Mouse (Mus musculus): ENCODE measurements at regions not wholly inside any gene's neighbourhood (a gene's known extent, or its start where the extent isn't known, plus 50 kb on each side); places are given as distances from the start of the nearest gene placed in this dataset.

DNA sequence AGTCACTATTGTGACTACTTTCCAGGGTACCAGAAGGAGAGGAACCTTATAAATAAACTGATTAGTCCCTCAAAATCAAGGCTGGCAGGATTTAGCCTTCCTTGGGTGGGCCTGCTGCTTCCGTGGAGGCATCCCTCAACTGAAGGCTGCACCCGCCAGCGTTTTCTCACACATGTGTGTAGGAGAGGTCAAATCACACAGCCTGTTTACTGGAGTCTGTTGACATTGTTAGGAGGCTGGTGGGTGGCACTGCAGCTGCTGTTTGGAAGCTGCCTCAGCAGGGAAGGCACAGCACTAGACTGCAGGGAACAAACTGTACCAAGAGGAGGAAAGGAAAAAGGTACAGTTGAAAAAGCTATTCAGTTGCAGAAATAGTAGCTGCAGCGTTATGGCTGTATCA, 142.3 kb upstream of the Gm11042 start:
- H3K27me3 ChIP-seq (ENCODE audit: control insufficient read depth, insufficient read depth, low read length), result no peaks in the 10 kb centered on the region
- no peaks in the 10 kb centered on the region for H3K36me3 ChIP-seq (ENCODE audit: control insufficient read depth, insufficient read depth, low read length)
- WGBS, result 48% methylated on average over 4 of the region's 4 CpGs
- DNase-seq (ENCODE audit: low spot score, missing footprints) (no peak), ATAC-seq (ENCODE audit: low FRiP score) (no peak)
- no peaks in the 10 kb centered on the region for H3K4me1 ChIP-seq (ENCODE audit: control insufficient read depth, insufficient read depth, low read length)
- no peaks in the 10 kb centered on the region for H3K9me3 ChIP-seq (ENCODE audit: control insufficient read depth, low read length)
- H3K4me3 ChIP-seq (ENCODE audit: low read depth, low read length), result no peak overlapping the region
- no peak overlapping the region for H3K4me2 ChIP-seq
- no peak overlapping the region for H3K27ac ChIP-seq (ENCODE audit: low read depth, low read length)
- H3K9ac ChIP-seq (ENCODE audit: low read length), result no peak overlapping the region

DNA sequence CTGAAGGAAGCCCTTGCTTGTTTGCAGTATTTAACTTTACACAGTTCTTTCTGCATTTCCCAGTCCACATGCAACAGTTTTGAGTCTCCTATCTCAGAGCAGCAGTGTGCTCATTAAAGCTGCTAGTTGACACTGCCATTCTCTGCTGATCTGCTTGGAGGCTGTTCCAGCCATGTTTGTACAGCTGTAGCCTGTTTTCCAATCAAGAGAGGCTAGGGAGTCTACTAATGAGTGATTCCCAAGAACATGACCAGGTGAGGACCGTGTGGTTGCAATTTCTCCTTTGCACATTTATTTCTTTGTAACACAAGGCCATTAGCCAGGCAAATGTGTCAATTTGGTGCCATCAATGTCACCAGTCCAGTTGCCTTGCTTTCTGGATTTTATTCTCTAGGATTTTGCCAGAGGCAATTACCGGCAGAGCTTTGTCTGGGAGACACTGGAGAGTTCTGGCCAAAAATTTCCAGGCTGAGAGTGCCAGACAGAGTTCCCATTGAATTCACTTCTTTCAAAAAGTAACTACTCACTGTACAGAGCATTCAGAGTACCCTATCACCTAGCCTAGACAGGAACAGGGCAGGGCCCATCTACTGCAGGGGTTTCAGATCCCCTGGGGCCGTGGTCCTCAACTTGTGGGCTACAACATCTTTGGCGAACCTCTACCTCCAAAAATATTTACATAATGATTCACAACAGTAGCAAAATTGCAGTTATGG, 136.3 kb upstream of the Gm11042 start:
- Histone ChIP-seq H3K4me3 (ENCODE audit: low read depth, low read length) (no peak overlapping the region), H3K27ac (ENCODE audit: low read depth, low read length) (no peak overlapping the region), H3K4me1 (ENCODE audit: control insufficient read depth, insufficient read depth, low read length) (no peaks in the 10 kb centered on the region), H3K9me3 (ENCODE audit: control insufficient read depth, low read length) (no peaks in the 10 kb centered on the region), H3K4me2 (no peak overlapping the region), H3K9ac (ENCODE audit: low read length) (no peak overlapping the region), H3K27me3 (ENCODE audit: control insufficient read depth, insufficient read depth, low read length) (no peaks in the 10 kb centered on the region), H3K36me3 (ENCODE audit: control insufficient read depth, insufficient read depth, low read length) (no peaks in the 10 kb centered on the region)
- ATAC-seq (ENCODE audit: low FRiP score) (no peak), DNase-seq (ENCODE audit: low spot score, missing footprints) (no peak)
- WGBS, result 80% methylated on average over 4 of the region's 4 CpGs

DNA sequence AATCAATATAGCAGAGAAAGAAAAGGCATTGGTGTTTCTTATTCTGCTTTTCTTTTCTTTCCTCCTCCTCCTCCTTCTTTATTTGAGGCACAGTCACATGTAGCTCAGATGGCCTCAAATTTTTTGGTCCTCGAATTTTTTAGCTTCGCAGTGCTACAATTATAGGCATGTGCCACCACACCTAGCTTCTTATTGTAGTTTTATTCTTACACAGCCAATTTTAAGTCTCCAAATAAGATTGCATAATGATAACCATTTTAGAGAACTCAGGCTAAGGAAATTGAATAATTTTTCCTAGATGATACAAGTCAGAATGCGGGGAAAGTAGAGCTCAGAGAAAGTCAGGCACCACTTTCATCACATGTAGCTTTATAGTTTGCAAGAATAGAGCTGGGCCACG, 132.1 kb upstream of the Gm11042 start:
- no peak overlapping the region for H3K4me3 ChIP-seq (ENCODE audit: low read depth, low read length)
- no peak overlapping the region for H3K27ac ChIP-seq (ENCODE audit: low read depth, low read length)
- 81% methylated on average over 4 of the region's 4 CpGs for WGBS
- H3K36me3 ChIP-seq (ENCODE audit: control insufficient read depth, insufficient read depth, low read length), result no peaks in the 10 kb centered on the region
- no peaks in the 10 kb centered on the region for H3K4me1 ChIP-seq (ENCODE audit: control insufficient read depth, insufficient read depth, low read length)
- DNase-seq (ENCODE audit: low spot score, missing footprints) (no peak), ATAC-seq (ENCODE audit: low FRiP score) (no peak)
- no peak overlapping the region for H3K9ac ChIP-seq (ENCODE audit: low read length)
- no peaks in the 10 kb centered on the region for H3K9me3 ChIP-seq (ENCODE audit: control insufficient read depth, low read length)
- H3K27me3 ChIP-seq (ENCODE audit: control insufficient read depth, insufficient read depth, low read length), result no peaks in the 10 kb centered on the region
- H3K4me2 ChIP-seq, result no peak overlapping the region

DNA sequence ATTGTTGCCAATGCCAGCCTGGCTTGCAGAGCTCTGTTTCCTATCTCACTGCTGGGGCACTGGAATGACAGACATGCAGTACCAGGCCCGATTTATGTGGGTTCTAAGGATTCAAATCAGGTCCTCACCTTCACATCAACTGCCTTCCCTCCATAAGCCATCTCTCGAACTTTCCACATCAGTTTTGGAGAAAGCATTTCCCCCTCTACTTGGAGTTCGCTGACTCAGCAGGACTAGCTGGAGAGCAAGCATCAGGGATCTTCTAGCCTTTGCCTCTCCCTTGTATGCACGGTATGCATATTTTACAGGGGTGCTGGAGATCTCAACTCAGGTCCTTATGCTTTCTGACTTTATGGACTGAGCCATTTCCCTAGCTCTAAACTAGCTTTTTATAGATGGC, 118.7 kb upstream of the Gm11042 start:
- no peaks in the 10 kb centered on the region for H3K9me3 ChIP-seq (ENCODE audit: control insufficient read depth, low read length)
- H3K36me3 ChIP-seq (ENCODE audit: control insufficient read depth, insufficient read depth, low read length), result no peaks in the 10 kb centered on the region
- no peak overlapping the region for H3K9ac ChIP-seq (ENCODE audit: low read length)
- H3K4me1 ChIP-seq (ENCODE audit: control insufficient read depth, insufficient read depth, low read length), result no peaks in the 10 kb centered on the region
- WGBS, result 87% methylated on average over 4 of the region's 4 CpGs
- no peaks in the 10 kb centered on the region for H3K27me3 ChIP-seq (ENCODE audit: control insufficient read depth, insufficient read depth, low read length)
- ATAC-seq (ENCODE audit: low FRiP score) (no peak), DNase-seq (ENCODE audit: low spot score, missing footprints) (no peak)
- no peak overlapping the region for H3K27ac ChIP-seq (ENCODE audit: low read depth, low read length)
- no peak overlapping the region for H3K4me3 ChIP-seq (ENCODE audit: low read depth, low read length)
- no peak overlapping the region for H3K4me2 ChIP-seq

DNA sequence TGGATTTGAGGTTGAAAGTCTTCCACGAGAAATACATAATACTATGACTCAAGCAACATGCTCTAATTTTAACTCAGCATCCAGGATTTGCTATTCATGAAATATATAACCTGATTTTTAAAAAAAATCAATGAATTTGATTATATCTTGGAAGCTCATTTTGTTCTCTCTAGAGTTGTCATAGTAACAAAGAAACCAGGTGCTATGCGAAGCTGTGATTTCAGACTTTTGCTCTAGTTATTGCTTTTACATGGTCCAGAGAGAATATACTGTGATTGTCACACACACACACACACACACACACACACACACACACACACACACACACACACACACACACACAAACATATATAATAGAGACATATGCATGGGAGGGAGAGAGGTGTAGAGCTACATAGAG, 98.5 kb upstream of the Gm11042 start:
- DNase-seq (ENCODE audit: low spot score, missing footprints) (no peak), ATAC-seq (ENCODE audit: low FRiP score) (no peak)
- Histone ChIP-seq H3K9ac (ENCODE audit: low read length) (no peak overlapping the region), H3K9me3 (ENCODE audit: control insufficient read depth, low read length) (no peaks in the 10 kb centered on the region), H3K4me1 (ENCODE audit: control insufficient read depth, insufficient read depth, low read length) (no peaks in the 10 kb centered on the region), H3K4me2 (no peak overlapping the region), H3K27ac (ENCODE audit: low read depth, low read length) (no peak overlapping the region), H3K4me3 (ENCODE audit: low read depth, low read length) (no peak overlapping the region), H3K27me3 (ENCODE audit: control insufficient read depth, insufficient read depth, low read length) (no peaks in the 10 kb centered on the region), H3K36me3 (ENCODE audit: control insufficient read depth, insufficient read depth, low read length) (no peaks in the 10 kb centered on the region)
- WGBS, result 87% methylated on average over 2 of the region's 2 CpGs

DNA sequence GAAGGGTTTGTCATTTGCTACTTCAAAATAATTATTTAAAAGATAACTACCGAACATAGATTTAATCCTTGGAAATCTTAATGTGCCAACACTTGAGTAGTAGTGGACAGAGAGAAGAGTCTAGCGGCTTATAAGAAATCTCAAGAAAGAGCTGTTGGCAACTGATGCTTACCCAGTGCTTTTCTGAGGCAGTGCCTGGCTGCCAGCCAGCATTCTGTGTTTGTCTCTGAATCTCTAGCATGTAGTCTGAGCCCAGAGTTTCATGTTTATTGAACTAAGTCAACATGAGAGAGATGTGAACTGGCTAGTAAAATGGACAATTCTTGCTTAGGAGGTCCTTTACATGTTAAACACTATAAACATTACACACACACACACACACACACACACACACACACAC, 94.3 kb upstream of the Gm11042 start:
- no peak for DNase-seq (ENCODE audit: low spot score, missing footprints)
- WGBS, result 89% methylated on average over 2 of the region's 2 CpGs
- H3K9me3 ChIP-seq (ENCODE audit: control insufficient read depth, low read length), result no peaks in the 10 kb centered on the region
- H3K4me3 ChIP-seq (ENCODE audit: low read depth, low read length), result no peak overlapping the region
- no peaks in the 10 kb centered on the region for H3K4me1 ChIP-seq (ENCODE audit: control insufficient read depth, insufficient read depth, low read length)
- no peak overlapping the region for H3K4me2 ChIP-seq
- no peak for ATAC-seq (ENCODE audit: low FRiP score)
- H3K27ac ChIP-seq (ENCODE audit: low read depth, low read length), result no peak overlapping the region
- H3K9ac ChIP-seq (ENCODE audit: low read length), result no peak overlapping the region
- H3K27me3 ChIP-seq (ENCODE audit: control insufficient read depth, insufficient read depth, low read length), result no peaks in the 10 kb centered on the region
- H3K36me3 ChIP-seq (ENCODE audit: control insufficient read depth, insufficient read depth, low read length), result no peaks in the 10 kb centered on the region

DNA sequence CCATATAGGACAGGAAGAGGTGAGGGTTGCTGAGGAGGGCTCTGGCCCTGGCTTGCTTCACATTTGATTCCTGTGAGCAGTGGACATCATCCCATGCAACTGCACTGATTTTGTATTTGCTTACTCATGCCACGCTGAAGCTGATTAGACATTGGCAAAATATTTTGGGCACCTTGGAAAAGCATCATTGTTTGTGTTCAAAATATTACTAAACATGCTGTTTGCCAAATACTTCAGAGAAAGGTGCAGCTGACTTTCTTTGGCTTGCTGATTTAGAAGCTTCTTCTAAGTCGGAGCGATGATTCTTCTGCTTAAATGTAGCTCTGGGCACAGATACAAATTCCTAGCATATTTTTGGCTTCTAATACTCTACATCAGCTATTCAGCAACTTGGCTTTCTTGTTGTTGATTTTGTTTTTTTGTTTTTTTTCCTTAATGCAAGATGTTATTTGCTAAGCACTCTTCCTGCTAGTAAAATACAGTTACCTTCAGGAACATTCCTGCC, 91.4 kb upstream of the Gm11042 start:
- Histone ChIP-seq H3K4me3 (ENCODE audit: low read depth, low read length) (no peak overlapping the region), H3K9ac (ENCODE audit: low read length) (no peak overlapping the region), H3K4me2 (no peak overlapping the region), H3K4me1 (ENCODE audit: control insufficient read depth, insufficient read depth, low read length) (no peaks in the 10 kb centered on the region), H3K9me3 (ENCODE audit: control insufficient read depth, low read length) (no peaks in the 10 kb centered on the region), H3K36me3 (ENCODE audit: control insufficient read depth, insufficient read depth, low read length) (no peaks in the 10 kb centered on the region), H3K27me3 (ENCODE audit: control insufficient read depth, insufficient read depth, low read length) (no peaks in the 10 kb centered on the region), H3K27ac (ENCODE audit: low read depth, low read length) (no peak overlapping the region)
- no peak for DNase-seq (ENCODE audit: low spot score, missing footprints)
- WGBS, result 91% methylated on average over 3 of the region's 3 CpGs
- ATAC-seq (ENCODE audit: low FRiP score), result no peak

DNA sequence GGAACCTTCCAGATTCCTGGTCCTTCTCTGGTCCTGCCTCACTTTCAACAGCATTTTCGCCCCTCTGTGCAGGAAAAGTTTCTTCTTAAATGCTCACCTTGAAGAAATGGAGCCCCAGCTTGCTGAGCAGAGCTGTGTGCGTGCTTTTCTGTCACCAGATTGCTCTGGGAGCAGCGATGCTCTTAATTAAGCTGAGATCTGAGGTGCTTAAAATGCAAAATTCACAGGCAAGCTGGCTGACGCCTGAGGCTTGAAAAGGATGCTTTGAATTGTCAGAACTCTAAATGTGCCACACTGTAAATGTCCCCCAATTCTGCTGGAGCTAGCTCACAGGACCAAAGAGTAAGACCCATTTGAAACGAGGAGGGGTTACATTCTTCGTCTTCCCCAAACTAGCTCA, 73.6 kb upstream of the Gm11042 start:
- no peak for DNase-seq (ENCODE audit: low spot score, missing footprints)

More for the DNA sequence above, 73.6 kb upstream of the Gm11042 start:
- Histone ChIP-seq H3K36me3 (ENCODE audit: control insufficient read depth, insufficient read depth, low read length) (no peaks in the 10 kb centered on the region), H3K4me1 (ENCODE audit: control insufficient read depth, insufficient read depth, low read length) (no peaks in the 10 kb centered on the region), H3K4me2 (no peak overlapping the region), H3K27me3 (ENCODE audit: control insufficient read depth, insufficient read depth, low read length) (no peaks in the 10 kb centered on the region), H3K4me3 (ENCODE audit: low read depth, low read length) (no peak overlapping the region), H3K27ac (ENCODE audit: low read depth, low read length) (no peak overlapping the region), H3K9ac (ENCODE audit: low read length) (no peak overlapping the region), H3K9me3 (ENCODE audit: control insufficient read depth, low read length) (no peaks in the 10 kb centered on the region)
- ATAC-seq (ENCODE audit: low FRiP score), result no peak
- WGBS, result 74% methylated on average over 6 of the region's 6 CpGs
